Mouse (Mus musculus) gastrocnemius, postnatal 36 days (tissue): Measurements from ENCODE around the gene Rgs17. TPM values are rescaled to one million over a fixed set of nuclear protein-coding genes. Genes with fewer than 3 reads are reported as not detected.
"Not testable (repeated sequence)": the region's sequence is repeated elsewhere in the genome, so short reads cannot be mapped to it uniquely, and the experiment has no call there.

Experiments
- DNase-seq, 2 experiments: peaks; one replicate each; pipeline ENCODE4 v3.0.0; 2022
- intact Hi-C: fragments of 180-260 bp; cut with DNase I; formaldehyde crosslinking; loops from one replicate; pipeline ENCODE4 v1.15.1; 2025
- long read RNA-seq, 2 experiments: library from polyadenylated mRNA; stranded (forward); transcript quantifications; one replicate each; pipeline ENCODE4 v2.0.0; 2021
- total RNA-seq, 2 experiments: library from RNA; stranded (reverse); gene quantifications; 2 replicates each; pipeline ENCODE4 v1.2.3; 2021

Rgs17 gene
- total RNA-seq: under 1 TPM; 0.05 to 0.12 TPM
- long read RNA-seq, experiment 1: 0 reads
- long read RNA-seq, experiment 2: 0 reads

GRCm38 (mm10) chr10:5922294-5922828 is at the start of gene Rgs17:
Gene Rgs17 (minus strand): TSS chr10:5922400.
- intact Hi-C loops: no loop called here
- peak in 1 of 2 experiments; percentile 12 for DNase-seq

DNA sequence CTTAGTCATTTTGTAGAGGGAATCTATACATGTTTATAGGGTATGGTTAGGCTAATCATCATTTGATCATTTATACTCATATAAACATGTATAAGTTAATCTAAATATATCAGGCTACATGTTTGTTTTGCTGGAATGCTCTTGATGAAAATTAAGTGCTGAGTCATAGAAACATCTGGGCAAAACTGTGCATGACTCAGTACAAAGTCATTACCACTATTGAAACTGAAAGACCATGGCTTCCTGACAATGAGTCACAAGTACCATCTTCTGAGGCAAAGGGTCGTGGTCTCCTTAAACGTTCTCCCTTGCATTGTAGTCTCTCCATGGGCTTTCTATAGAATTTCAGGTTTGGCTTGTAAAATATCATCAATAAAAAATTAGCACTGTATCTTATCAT is 45.5 kb upstream of the Rgs17 start:
- intact Hi-C loops: no loop called here
- no peak for DNase-seq

GRCm38 (mm10) chr10:5953787-5954186 is 31.6 kb upstream of the Rgs17 start:
- DNase-seq, intact Hi-C loops: not testable (repeated sequence)

DNA sequence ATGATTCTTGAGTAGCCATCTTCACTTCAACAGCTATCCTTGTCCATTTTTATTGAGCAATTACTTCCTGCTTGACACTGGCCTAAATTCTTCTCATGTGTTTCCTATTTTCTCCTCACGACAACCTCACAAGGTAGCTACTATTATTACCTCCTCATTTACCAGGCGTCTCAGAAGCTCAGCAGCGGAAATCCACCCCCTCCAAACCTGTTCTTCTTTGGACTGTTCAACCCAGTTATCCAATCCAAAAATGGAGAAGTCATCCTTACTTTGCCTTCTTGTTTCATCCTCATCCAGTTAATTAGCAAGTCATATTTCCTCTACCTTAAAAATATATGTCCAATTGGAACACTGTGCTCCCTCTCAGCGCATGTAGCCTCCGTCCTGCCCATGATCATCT is 2.1 kb upstream of the Rgs17 start:
- DNase-seq: no peak
- intact Hi-C loops: no loop called here

DNA sequence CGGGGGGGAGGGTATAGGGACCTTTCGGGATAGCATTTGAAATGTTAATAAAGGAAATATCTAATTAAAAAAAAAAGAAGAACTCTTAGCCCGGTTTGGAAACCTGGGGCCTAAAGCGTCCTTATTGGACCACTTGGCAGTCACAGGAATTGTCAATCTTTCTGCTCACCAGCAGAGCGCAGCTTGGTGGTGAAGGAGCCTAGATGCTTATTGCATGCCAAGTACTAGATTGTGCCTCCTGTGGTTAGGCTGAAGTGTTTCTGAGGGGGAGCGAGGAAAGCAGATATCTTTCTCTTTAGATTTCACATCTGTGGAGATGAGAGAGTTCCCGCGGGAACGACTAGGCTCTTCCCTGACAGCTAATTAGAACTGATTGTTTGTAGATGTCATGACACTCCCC is 896 bp upstream of the Rgs17 start:
- intact Hi-C loops: no loop called here
- DNase-seq: no peak

DNA sequence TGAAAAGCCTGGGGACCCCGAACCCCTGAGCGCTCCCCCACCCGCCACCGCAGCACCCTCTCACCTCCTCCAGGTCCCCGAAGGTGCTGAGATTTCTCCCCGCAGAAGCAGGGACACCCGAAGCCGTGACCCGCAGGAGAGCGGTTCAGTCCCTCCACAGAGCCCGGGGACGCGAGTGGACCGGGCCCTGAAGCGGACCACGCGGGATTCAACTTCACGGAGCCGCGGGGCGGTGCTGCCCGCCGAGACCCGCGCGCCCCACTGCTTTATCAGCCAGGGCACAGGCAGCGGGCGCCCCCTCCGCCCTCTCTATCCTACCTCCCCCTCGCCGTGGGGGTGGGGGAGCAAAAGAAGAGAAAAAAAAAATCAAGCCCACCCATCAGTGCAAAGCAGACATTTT is 429 bp downstream of the Rgs17 start:
- no peak for DNase-seq
- intact Hi-C loops: no loop called here

DNA sequence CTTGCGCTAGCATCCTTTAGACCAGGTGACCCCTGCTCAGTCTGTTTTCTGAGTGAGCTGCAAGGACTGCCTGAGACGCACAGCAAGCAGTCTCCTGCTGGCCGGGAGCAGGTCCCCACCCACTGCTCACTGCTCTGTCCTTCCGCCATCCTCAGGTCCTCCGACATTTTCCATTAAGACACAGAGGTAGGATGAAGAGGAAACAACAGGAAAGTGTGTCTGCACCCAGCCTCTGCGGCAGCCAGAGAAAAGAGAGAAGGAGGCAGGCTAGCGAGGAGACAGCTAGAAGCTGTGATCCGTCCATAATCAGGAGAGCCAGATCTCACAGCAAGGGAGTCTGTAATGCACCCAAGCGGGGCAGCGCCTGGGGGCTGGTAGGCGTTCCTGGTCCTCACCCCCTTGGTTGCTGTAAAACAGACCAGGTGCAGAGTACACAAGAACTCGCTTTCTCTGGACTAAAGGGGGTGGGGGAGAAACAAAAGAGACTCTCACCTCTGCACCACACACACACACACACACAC is 1.1 kb downstream of the Rgs17 start:
- intact Hi-C loops: no loop called here
- DNase-seq: no peak

DNA sequence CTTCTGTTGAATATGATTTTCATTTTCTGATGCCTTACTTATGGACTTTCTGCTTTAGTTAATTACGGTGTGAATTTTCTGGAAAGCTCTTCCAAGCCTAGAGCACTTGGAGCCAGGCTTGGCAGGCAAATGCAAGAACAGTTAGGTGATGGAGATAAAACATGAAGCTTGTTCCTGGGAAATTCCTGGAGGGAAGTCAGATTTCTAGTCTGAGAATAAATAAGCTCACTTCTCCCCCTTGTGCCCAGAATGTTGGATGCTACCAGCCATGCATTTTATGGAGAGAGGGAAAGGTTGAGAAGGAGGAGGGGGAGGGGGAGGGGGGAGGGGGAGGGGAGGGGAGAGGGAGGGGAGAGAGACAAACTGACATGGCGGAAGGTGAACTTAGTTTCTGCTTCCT is 17.8 kb downstream of the Rgs17 start:
- intact Hi-C loops: no loop called here
- DNase-seq: no peak

GRCm38 (mm10) chr10:5901777-5902176 is 20.4 kb downstream of the Rgs17 start:
- intact Hi-C loops: no loop called here
- DNase-seq: no peak

GRCm38 (mm10) chr10:5900731-5901130 is 21.5 kb downstream of the Rgs17 start:
- DNase-seq: no peak
- intact Hi-C loops: no loop called here

DNA sequence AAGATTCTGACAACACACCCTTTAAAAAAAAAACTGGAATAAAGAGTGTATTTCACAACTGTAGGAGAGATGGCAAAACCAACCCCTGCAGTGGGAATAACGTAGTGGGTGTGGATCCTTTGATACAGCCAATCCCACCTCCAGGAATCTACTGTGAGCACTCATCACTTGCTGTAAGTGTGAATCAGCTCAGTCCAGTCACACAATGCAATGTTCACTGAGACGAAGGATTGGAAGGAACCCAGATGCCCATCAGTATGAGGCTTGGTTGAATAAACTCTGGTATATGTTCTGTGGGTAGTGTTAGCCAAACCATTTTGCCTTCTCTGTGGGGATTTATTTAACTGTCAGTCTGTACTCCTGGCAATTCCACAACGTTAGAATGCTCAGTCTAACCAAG is 45.1 kb downstream of the Rgs17 start:
- no peak for DNase-seq
- intact Hi-C loops: no loop called here

GRCm38 (mm10) chr10:5871081-5871480 is 51.1 kb downstream of the Rgs17 start:
- intact Hi-C loops: no loop called here
- no peak for DNase-seq

DNA sequence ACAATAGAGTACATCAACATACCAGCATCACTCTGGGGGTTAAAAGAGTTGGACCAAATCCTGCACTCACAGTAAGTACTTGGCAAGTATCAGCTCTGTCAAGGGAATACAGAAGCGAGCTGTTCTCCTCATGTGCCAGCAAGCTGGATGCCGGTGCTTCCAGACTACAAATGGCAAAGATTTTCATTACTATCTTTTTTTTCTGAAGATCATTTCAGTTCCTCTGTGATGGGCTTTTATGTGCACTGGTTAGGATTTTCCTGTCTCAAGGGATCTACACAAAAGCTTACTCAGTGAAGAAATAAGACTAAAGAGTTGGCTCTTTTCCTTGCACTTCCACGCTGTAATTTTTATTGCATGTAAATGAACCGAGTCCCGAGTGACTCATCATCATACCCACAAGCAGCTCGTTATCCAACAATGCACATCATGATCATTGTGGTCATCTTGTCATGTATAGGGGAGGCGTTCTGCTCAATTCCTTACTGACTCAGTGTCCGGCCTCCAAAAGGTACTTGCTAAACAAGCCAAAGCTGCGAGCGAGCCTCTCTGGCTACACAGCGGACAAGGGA is 54.1 kb downstream of the Rgs17 start:
- no peak for DNase-seq
- intact Hi-C loops: no loop called here

DNA sequence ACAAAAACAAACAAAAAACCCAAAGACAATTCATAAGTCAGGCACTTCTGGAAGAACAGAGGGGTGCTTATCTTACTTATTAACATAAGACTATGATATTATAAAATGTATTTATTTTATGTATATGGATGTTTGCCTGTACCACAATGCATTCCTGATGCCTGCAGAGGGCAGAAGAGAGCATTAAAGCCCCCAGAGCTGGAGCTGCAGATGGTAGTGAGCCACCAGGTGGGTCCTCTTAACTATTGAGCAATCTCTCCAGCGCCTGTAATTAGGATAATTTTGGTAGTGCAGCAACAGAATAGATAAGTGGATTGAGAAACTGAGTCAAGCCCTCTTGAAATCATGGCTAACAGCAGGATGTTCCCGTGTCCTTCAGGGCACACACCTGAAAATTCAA is 56.2 kb downstream of the Rgs17 start:
- no peak for DNase-seq

GRCm38 (mm10) chr10:5862669-5863068 is 59.5 kb downstream of the Rgs17 start:
- no peak for DNase-seq
- intact Hi-C loops: no loop called here

More for the DNA sequence above, 56.2 kb downstream of the Rgs17 start:
- intact Hi-C loops: no loop called here

DNA sequence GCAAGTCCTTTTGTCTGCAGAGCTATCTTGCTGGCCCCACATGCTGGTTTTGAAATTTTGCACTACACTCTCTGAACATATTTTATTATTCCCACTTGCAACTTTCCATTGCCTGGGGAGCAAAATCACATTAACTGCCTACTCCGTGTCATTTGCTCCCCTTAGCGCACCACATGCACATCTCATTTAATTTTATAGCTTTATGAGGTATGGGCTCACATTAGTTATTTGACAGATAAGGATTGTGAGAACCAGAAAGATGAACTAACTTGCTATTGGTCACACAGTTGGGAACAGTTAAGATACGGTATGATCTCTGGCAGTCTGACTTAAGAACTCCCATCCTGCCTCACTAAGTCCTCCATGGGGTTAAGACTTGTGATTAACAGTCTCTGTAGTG is 61.4 kb downstream of the Rgs17 start:
- intact Hi-C loops: no loop called here

GRCm38 (mm10) chr10:5859729-5860128 is 62.5 kb downstream of the Rgs17 start:
- intact Hi-C loops: no loop called here

More for the DNA sequence above, 61.4 kb downstream of the Rgs17 start:
- DNase-seq: no peak

DNA sequence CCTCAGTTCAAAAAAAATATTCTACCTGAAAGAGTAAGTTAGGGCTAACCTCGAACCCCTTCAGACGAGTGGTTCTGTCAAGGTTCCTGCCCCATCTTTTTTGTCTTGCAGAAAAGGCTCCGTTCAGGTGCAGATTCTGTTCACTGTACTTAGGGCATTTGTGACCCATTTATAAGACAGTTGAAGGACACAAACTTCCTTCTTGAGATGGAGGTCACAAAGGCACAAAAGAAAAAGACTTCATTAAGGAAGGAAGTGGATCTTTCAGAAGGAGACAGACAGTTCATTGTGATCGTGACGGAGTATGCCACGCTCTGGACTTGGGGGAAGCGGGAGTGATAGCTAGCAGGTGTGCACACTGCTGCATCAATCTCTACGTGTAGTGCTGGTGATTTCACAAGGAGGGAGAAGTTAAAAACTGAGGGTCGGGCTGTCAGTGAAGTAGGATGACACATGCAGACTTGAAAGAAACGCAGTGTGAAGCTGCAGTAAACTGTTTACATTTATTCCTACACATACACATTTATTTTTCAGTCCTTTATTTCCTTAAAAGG is 64.1 kb downstream of the Rgs17 start:
- DNase-seq: no peak
- intact Hi-C loops: no loop called here

More at GRCm38 (mm10) chr10:5859729-5860128, 62.5 kb downstream of the Rgs17 start:
- no peak for DNase-seq

DNA sequence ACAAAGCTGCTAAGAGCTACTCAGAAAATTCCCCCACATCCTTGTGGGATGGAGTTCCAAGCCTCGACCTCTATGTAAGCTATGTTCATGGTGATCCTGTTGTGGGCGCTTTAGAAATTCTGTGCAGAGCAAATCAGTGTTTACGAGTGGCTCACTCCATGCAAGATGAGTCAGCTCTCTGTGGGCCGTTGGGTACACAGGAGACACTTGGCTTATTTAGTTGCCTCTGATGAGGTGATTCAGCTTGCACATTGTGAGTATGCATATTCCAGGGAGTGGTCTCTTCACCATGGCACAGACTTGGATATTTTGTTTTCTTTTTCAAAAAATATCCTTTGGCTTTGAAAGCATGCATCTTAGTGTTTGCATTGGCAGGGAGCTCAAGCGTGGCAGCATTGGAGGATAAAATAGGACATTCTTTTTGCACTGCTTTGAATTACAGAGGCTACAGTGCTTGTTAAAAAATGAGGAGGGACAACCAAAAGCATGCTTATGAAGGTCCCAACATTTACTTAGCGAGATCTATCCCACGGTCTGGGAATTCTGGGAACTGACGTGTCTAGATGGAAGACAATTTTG is 68.8 kb downstream of the Rgs17 start:
- intact Hi-C loops: no loop called here
- no peak for DNase-seq

- intact Hi-C loops: loop anchor here (10.0 kb wide), 1 partner anchor 242 kb away; no protein-coding TSS in a partner anchor
- no peak for DNase-seq
These were observed 75.3 kb downstream of the Rgs17 start for GRCm38 (mm10) chr10:5846939-5847338.

- no peak for DNase-seq
- intact Hi-C loops: loop anchor here (5.0 to 10.0 kb wide), 2 partner anchors 39 to 237 kb away; no protein-coding TSS in a partner anchor
These were observed 80.8 kb downstream of the Rgs17 start for GRCm38 (mm10) chr10:5841369-5841768.
